Mouse (Mus musculus): ENCODE results near the gene Med21. TPM values are rescaled to one million over a fixed set of nuclear protein-coding genes. Genes with fewer than 3 reads are reported as not detected.

Med21 gene
- total and polyA plus RNA-seq, 3 experiments = 42.4 to 124 (median 56.0) TPM

DNA sequence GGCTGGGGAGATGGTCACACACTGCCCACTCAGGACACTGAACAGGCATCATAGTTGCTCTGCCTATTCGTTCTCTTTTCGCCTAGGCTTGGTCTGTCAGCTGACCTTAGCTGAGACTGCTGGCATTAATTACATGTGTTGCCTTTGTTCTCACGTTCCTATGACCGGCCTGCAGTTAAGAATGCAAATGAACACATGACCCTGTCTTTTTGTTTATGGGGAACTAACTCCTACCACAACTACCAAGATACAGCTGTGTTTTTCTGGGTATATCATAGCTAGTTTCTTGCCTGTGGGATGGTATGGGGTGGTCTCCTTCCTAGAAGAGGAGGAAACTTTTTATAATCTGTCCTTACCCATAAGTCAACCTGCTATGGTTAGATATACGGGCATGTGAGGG lies 46.5 kb downstream of the Med21 start:
- H3K27ac ChIP-seq (ENCODE audit: insufficient read depth, low read depth) = no peak overlapping the region
- peaks cover 0 to 20% of the 10 kb centered on the region in 2 experiments; a peak in 2 of 4 replicates for H3K4me1 ChIP-seq (ENCODE audit: control insufficient read depth in 1 of 2, insufficient read depth in 2 of 2)
- no peaks in the 10 kb centered on the region for H3K79me2 ChIP-seq (replicated peaks; ENCODE audit: control insufficient read depth, extremely low read depth, insufficient read depth, poor library complexity, severe bottlenecking)
- no peak overlapping the region for H3K9ac ChIP-seq (ENCODE audit: insufficient read depth, low read depth)
- TF ChIP-seq JUN (IDR thresholded peaks at IDR 0.05; ENCODE audit: insufficient read depth, low read depth, low read length) (no peak), IRF4 (IDR thresholded peaks at IDR 0.05; ENCODE audit: low read depth, low read length) (no peak), ZNF384 (IDR thresholded peaks at IDR 0.05; ENCODE audit: low read depth, low read length) (no peak), MEF2A (IDR thresholded peaks at IDR 0.05; ENCODE audit: borderline replicate concordance, low read depth, low read length) (no peak), CHD1 (IDR thresholded peaks at IDR 0.05; ENCODE audit: low read depth, low read length) (no peak), TCF12 (IDR thresholded peaks at IDR 0.05; ENCODE audit: low read depth, low read length) (no peak), NELFE (IDR thresholded peaks at IDR 0.05; ENCODE audit: low read depth, low read length) (no peak), SMC3 (IDR thresholded peaks at IDR 0.05; ENCODE audit: low read depth, low read length) (no peak), MAFK (IDR thresholded peaks at IDR 0.05; ENCODE audit: insufficient replicate concordance, low read length) (no peak), EP300 (IDR thresholded peaks at IDR 0.05; ENCODE audit: low read length) (no peak), MYC (IDR thresholded peaks at IDR 0.05; ENCODE audit: low read depth, low read length) (no peak), ZMIZ1 (IDR thresholded peaks at IDR 0.05; ENCODE audit: low read depth, low read length) (no peak), TBP (conservative IDR thresholded peaks at IDR 0.05; ENCODE audit: low read depth, low read length) (no peak), POLR2AphosphoS2 (IDR thresholded peaks at IDR 0.05; ENCODE audit: low read depth, low read length) (no peak), ZC3H11A (IDR thresholded peaks at IDR 0.05; ENCODE audit: low read depth, low read length) (no peak), MAX (IDR thresholded peaks at IDR 0.05; ENCODE audit: low read length) (no peak), MXI1 (IDR thresholded peaks at IDR 0.05; ENCODE audit: low read depth, low read length) (no peak), RAD21 (IDR thresholded peaks at IDR 0.05; ENCODE audit: low read depth, low read length) (no peak), GABPA (IDR thresholded peaks at IDR 0.05; ENCODE audit: insufficient replicate concordance, low read depth, low read length) (no peak)
- no peaks in the 10 kb centered on the region for H3K9me3 ChIP-seq (replicated peaks; ENCODE audit: low read length)
- dilution Hi-C loops (cut with MboI; ENCODE audit: extremely low pct_ligation_motif_present, extremely low pct_unique_long_range_greater_than_20kb, low sequenced_read_pairs) = no loop called here
- no peaks in the 10 kb centered on the region for H3K36me3 ChIP-seq (replicated peaks in 1 of 2; ENCODE audit: control insufficient read depth in 1 of 2, insufficient read depth in 1 of 2, low read length in 1 of 2)
- no peak overlapping the region for H3K4me2 ChIP-seq (ENCODE audit: insufficient read depth, low read depth, poor library complexity, severe bottlenecking)
- H3K4me3 ChIP-seq (replicated peaks in 1 of 3; ENCODE audit: low read depth in 2 of 3, low read length in 2 of 3, poor library complexity in 1 of 3) = no peak overlapping the region
- DNase-seq (ENCODE audit: extremely low read depth) = no peak
- no peaks in the 10 kb centered on the region for H3K27me3 ChIP-seq (replicated peaks)
- in situ Hi-C loops (cut with MboI; ENCODE audit: low pct_ligation_motif_present, low pct_unique_long_range_greater_than_20kb, low sequenced_read_pairs) = no loop called here

DNA sequence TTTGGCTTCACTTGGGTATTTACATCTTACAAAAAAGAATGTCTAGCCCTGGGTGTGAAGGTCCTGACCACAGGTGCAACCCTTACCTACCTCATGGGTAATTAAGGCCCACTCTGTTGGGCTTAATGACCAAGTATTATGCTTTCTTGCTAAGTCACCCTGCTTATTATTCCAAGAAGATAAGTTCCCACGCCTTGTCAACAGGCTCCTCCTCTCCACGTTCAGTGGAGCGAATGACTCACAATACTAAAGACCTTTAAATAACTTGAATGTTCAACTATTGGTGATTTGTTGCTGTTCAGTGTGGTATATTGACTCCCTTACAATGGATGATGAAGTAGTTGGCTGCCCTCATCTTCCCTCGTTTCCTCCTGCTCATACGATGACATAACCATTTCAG lies 55.4 kb downstream of the Med21 start:
- TF ChIP-seq E2F4 (IDR thresholded peaks at IDR 0.05; ENCODE audit: insufficient replicate concordance, low read depth, low read length) (no peak), USF1 (IDR thresholded peaks at IDR 0.05; ENCODE audit: low read depth, low read length) (no peak), TCF12 (IDR thresholded peaks at IDR 0.05; ENCODE audit: low read depth, low read length) (no peak), USF2 (conservative IDR thresholded peaks at IDR 0.05; ENCODE audit: low read depth, low read length) (no peak), MXI1 (IDR thresholded peaks at IDR 0.05; ENCODE audit: low read depth, low read length) (no peak), EP300 (IDR thresholded peaks at IDR 0.05; ENCODE audit: low read length) (no peak), MAX (IDR thresholded peaks at IDR 0.05; ENCODE audit: low read length) (no peak), SIN3A (IDR thresholded peaks at IDR 0.05; ENCODE audit: low read length) (no peak)
- DNase-seq (ENCODE audit: extremely low read depth) = no peak
- Histone ChIP-seq H3K4me3 (replicated peaks in 1 of 3; ENCODE audit: low read depth in 2 of 3, low read length in 2 of 3, poor library complexity in 1 of 3) (no peak overlapping the region), H3K9ac (ENCODE audit: insufficient read depth, low read depth) (no peak overlapping the region), H3K36me3 (replicated peaks in 1 of 2; ENCODE audit: control insufficient read depth in 1 of 2, insufficient read depth in 1 of 2, low read length in 1 of 2) (no peaks in the 10 kb centered on the region), H3K4me2 (ENCODE audit: insufficient read depth, low read depth, poor library complexity, severe bottlenecking) (no peak overlapping the region), H3K9me3 (replicated peaks; ENCODE audit: low read length) (no peaks in the 10 kb centered on the region), H3K27me3 (replicated peaks) (no peaks in the 10 kb centered on the region), H3K79me2 (replicated peaks; ENCODE audit: control insufficient read depth, extremely low read depth, insufficient read depth, poor library complexity, severe bottlenecking) (no peaks in the 10 kb centered on the region), H3K27ac (ENCODE audit: insufficient read depth, low read depth) (no peak overlapping the region), H3K4me1 (ENCODE audit: control insufficient read depth in 1 of 2, insufficient read depth in 2 of 2) (peaks cover 0 to 5% of the 10 kb centered on the region in 2 experiments; a peak in 1 of 4 replicates)
- in situ Hi-C loops (cut with MboI; ENCODE audit: low pct_ligation_motif_present, low pct_unique_long_range_greater_than_20kb, low sequenced_read_pairs) = no loop called here
- dilution Hi-C loops (cut with MboI; ENCODE audit: extremely low pct_ligation_motif_present, extremely low pct_unique_long_range_greater_than_20kb, low sequenced_read_pairs) = no loop called here

Measured in CH12.LX (cell line).